Mouse (Mus musculus) gastrocnemius, postnatal 10 days (tissue): ENCODE data around the gene Mab21l3. TPM values are rescaled to one million over a fixed set of nuclear protein-coding genes. Genes with fewer than 3 reads are reported as not detected.
"Not testable (repeated sequence)": the region's sequence is repeated elsewhere in the genome, so short reads cannot be mapped to it uniquely, and the experiment has no call there.

ENCODE experiments used
- DNase-seq: peaks from one replicate; pipeline ENCODE4 v3.0.0; 2021; ENCODE audit warnings: mixed read lengths
- total RNA-seq, 2 experiments: library from RNA; stranded (reverse); gene quantifications; 2 replicates each; pipeline ENCODE4 v1.2.3; 2021

Gene Mab21l3
- total RNA-seq, 2 experiments from 2014 or later = 0.09 TPM; not detected in 1

GRCm38 (mm10) chr3:101842372-101843094 is 6.2 kb downstream of the Mab21l3 start:
- DNase-seq = no peak

DNA sequence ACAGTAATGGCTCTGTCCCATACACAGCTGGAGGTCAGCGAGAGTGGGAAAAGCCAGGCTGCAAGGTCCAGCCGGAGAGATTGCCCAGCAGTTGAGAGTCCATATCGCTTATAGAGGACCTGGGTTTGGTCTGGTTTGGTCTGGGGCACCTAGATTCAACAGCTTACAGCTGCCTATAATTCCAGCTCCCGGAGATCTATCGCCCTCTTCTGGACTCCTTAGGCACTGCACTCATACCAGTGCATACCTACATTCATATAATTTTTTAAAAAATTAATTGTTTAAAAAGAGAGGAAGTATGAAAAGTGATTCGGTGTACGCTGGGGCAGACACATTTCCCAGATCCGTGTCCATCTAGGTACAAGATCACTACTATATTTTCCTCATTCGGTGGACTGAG is 9.4 kb downstream of the Mab21l3 start:
- no peak for DNase-seq

DNA sequence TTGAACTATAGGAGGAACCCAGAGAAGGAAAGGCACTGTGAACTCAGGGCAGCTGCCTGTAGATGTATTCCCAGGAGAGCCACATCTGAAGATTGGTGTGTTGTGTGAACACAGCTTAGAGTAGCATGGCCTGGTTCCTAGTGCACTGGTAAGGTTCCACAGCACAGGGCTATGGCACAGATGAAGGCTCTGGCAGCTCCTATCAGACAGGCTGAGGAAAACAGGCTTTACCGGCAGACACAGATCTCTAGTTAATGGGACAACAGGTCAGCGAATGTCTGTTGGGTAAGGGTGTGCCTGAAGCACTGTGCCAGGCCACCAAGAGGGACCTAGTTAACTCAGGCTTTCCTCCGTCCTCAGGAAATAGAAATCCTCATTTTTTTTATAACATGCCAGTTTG is 11.8 kb downstream of the Mab21l3 start:
- no peak for DNase-seq

DNA sequence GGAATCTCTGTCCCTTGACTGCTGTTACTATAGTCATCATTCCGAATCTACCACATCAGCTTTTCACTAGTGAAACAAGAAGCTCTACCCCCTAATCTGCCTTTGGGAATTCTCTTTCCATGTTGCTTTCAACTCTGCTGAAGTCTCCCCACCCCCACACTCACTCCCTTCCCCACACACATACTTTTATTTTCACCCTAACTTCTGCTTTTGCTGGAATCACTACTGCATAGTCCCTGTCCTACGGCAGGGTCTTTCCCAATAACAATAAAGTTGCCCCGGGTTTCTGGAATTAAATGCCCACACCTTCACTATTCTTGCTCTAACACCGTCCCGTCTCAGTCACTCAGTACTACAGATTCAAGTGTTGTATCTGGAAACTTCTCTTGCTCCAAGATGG is 12.2 kb downstream of the Mab21l3 start:
- no peak for DNase-seq

DNA sequence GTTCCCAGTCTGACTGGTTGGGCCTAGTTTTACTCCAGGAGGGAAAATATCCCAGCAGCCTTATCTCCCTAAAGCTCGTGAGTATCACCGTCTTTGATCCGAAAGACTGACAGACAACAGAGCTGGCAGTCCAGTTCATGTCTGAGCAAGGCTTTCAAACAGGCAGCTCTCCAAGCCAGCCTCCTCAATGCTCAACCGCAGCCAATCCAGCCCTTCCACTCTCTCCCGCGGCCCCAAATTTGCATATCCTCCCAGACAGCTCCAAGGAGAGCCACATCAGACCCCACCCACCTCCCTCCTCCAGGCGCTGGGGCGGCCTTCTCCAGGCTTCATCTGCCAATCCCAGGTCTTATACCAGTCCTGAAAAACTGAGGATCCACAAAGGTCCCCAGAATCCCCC is 12.7 kb downstream of the Mab21l3 start:
- DNase-seq = peak; percentile 69

GRCm38 (mm10) chr3:101831189-101831858 is 17.4 kb downstream of the Mab21l3 start:
- DNase-seq = no peak

DNA sequence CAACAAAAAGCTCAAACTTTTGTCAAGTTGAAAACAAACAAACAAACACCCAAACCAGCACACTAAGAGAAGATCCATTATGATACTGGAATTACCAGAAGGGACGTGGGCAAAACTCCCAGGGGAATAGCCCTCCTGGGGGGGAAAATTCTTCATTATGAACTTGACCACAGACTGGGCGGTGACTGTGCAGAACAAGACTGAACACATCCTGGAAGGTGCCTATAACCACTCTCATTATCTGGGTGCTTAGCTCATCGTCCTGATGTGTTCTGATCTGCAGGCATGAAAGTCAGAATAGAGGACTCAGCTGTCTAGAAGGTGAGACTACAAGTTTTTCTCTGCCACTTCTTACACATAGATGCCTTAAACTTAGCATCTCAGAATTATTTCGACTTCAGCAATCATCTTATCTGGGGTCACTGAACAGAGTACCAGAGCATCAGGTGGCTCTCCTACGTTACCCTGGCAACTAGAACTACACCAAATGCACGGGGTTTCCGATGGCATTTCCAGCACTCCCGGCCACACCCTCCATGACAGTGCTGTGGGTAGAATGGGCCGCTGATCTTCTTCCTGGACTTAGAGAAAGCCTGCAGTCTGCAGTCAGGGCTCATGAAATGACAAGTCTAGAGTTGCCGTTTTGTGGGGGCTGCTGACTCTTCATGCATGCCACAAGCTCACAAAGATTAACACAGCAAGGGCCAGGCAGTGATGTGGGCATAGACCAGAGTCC is 18.7 kb downstream of the Mab21l3 start:
- DNase-seq = no peak

DNA sequence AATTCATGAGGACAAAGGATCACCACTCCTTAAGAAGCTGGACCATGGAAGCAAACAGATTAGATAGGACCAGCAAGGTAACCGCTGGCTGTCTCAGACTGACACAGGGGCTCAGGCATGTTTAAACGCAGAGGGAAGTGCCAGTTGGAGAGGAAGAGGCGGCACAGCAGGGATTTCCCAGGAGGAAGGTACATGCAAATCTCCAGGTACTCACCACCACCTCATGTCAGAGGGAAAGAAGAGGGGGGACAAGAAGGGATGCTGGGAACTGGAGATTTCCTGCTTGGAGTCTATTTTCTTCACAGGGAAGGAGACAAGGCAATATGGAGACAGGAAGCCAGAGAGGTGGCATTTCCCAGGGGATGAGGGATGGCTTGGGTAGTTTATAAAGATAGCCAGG is 20.2 kb downstream of the Mab21l3 start:
- no peak for DNase-seq

GRCm38 (mm10) chr3:101827220-101827715 is 21.5 kb downstream of the Mab21l3 start:
- DNase-seq = no peak

GRCm38 (mm10) chr3:101824338-101824737 is 24.4 kb downstream of the Mab21l3 start:
- DNase-seq = no peak

DNA sequence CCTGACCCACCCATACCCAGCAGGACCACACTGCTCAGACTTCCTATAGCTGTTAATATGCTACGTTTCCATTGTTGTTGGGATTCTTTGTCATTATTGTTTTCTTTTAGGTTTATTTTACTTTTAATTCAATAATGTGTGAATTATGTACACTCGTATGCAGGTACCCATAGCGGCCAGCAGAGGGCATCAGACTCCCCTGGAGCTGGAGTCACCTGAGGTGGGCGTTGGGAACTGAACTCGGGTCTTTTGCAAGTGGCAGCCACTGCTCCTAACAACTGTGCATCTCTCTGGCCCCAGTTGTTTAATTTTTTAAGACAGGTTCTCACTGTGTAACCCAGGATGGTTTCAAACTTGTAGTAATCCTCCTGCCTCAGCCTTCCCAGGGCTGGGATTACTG is 26.7 kb downstream of the Mab21l3 start:
- DNase-seq = no peak

GRCm38 (mm10) chr3:101820708-101821107 is 28.1 kb downstream of the Mab21l3 start:
- DNase-seq = not testable (repeated sequence)

GRCm38 (mm10) chr3:101816006-101816405 is 32.8 kb downstream of the Mab21l3 start:
- DNase-seq = no peak

DNA sequence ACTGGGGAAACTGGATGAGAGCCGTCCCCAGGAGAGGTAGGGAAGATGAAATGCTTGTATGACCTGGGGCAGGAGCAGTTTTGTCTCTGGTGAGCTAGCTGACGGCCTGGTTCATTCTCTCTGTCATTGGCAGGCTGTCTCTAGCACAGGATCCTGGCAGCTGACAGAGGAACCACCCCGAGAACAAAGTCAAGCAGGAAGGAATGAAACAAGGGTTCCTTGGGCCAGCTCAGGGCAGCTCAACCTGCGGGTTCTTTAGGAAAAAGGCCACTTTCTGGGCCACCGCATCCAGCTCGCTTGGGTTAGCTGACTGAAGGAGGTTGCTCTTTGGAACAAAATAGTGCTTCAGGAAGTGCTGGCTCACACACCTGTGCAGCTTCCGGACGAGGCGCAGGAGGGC is 34.0 kb downstream of the Mab21l3 start:
- no peak for DNase-seq

DNA sequence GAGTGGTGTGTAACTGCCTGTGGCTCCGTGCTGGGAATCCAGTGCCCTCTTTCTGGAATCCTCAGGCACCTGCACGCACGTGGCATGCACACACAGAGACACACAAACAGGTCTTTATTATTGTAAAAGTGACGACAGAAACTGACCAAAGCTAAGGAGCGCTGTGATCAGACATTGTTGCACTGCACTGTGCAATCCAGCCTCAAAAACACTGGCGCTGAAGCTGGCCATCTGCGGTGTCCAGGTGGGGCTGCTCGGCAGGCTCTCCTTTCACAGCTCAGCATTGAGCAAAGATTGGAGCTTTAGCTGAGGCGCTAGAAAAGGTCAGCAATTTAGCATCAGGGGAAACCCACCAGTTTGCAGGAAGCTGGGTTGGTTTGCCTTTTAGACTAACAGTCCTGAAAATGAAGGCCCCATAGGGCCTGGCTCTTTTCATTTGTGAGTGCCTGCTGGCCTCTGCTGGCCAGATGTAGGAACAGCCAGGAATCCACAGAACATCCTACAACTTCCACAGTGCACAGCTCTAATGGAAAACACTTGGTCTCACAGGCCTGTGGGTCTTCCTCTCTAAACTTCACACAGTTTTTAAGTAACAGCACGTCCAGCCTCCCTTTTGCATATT is 36.3 kb downstream of the Mab21l3 start:
- DNase-seq = peak; percentile 56

DNA sequence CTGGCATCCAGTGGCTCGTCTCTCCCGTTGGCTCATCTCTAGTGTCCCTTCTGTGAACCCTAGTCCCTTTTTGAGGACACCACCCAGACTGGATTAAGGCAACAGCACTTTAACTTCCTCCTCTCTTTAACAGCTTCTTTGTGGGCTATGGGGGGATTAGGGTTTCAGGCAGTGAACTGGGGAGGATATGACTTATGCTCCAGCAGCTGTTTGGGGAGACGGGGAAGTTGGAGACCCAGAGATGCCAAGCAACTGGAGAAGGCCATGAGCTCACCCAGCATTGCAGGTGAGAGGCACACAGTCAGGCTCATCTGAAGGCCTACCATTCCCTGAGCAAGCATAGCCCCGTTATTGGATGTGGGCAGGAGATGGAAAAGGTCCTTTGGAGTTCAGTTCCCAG is 36.8 kb downstream of the Mab21l3 start:
- no peak for DNase-seq

- DNase-seq = no peak
Observed at GRCm38 (mm10) chr3:101807646-101808045, 41.1 kb downstream of the Mab21l3 start.

- no peak for DNase-seq
Observed at GRCm38 (mm10) chr3:101806941-101807340, 41.8 kb downstream of the Mab21l3 start.

- peak; percentile 89 for DNase-seq
Observed at GRCm38 (mm10) chr3:101806149-101806548, 42.6 kb downstream of the Mab21l3 start.

GRCm38 (mm10) chr3:101805562-101806004 is 43.2 kb downstream of the Mab21l3 start:
- no peak for DNase-seq

DNA sequence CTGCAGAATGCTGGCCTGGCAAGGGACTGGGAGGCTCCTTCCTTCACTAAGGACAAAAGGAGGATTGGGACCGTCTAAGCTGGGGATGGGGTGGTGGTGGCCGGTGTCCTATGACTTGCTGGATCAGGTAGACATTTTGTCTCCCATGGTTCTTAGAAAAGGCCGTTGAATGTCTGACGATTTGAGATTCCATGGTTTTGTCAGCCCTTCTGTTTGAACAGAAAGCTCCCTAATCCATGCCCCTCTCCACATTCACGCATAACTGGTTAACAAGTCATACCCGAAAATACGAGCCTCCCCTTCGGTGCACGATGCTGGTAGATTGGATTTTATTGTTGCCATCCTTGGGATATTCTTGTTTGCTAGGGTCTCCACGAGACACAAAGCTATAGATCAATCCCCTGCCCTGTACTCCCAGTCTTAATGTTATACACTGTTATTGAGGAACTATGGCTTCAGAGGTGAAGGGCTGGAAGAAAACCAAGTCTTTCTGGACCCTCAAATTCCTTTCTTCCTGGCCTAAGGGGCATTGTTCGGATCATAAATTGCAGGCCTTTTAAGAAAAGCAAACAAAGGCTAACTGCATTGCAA is 43.7 kb downstream of the Mab21l3 start:
- DNase-seq = no peak

DNA sequence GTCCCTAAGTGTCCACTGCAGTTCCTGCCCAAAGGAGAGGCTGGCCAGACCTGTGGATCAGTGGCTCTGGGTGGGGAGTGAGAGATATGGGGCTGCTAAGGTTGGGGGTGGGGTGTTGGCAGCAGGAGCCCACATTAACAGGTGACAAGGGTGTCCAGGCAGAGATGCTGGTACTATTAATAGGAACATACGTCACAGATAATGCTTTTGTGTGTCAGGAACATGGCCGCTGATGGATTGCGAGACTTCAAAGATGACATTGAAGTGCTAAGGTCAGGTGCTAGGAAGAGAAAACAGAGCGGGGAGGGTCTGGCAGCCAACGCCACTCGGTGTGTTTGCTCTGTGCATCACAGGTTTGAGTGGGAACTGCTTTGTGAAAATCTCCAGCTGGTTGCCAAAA is 44.4 kb downstream of the Mab21l3 start:
- DNase-seq = no peak
